Mouse (Mus musculus): Measurements from ENCODE around the gene Sec11a. TPM values are rescaled to one million over a fixed set of nuclear protein-coding genes. Genes with fewer than 3 reads are reported as not detected.

Sec11a gene
- polyA plus RNA-seq, 1 experiment from 2014 or later: 219 TPM

- Histone ChIP-seq H3K4me3 (ENCODE audit: low read depth, low read length) (no peak overlapping the region), H3K27me3 (ENCODE audit: control insufficient read depth, insufficient read depth, low read length) (no peaks in the 10 kb centered on the region), H3K4me2 (replicated peaks; ENCODE audit: low read depth, low read length) (no peak overlapping the region), H3K9ac (replicated peaks; ENCODE audit: low read depth, low read length) (no peak overlapping the region), H3K9me3 (ENCODE audit: control insufficient read depth, low read depth, low read length) (no peaks in the 10 kb centered on the region), H3K36me3 (ENCODE audit: control insufficient read depth, insufficient read depth, low read length) (peaks cover 31% of the 10 kb centered on the region), H3K27ac (ENCODE audit: low read length) (peak overlapping the region; percentile 63; the same call in 1 of the 2 replicates), H3K4me1 (ENCODE audit: control insufficient read depth, insufficient read depth, low read length) (0 out of 2 replicates have a peak, but pooled peaks cover 10% of the 10 kb centered on the region)
- ATAC-seq (ENCODE audit: insufficient number of reproducible peaks, insufficient read depth, low FRiP score, low read depth): peak; percentile 28; the same call in 1 of the 2 replicates
- WGBS: 67% methylated on average over 7 of the region's 7 CpGs
Observed at GRCm38 (mm10) chr7:80888595-80888994, 59.0 kb downstream of the Sec11a start.

GRCm38 (mm10) chr7:80885666-80886065 lies 61.9 kb downstream of the Sec11a start:
- Histone ChIP-seq H3K27ac (ENCODE audit: low read length) (no peak overlapping the region), H3K9ac (replicated peaks; ENCODE audit: low read depth, low read length) (no peak overlapping the region), H3K27me3 (ENCODE audit: control insufficient read depth, insufficient read depth, low read length) (no peaks in the 10 kb centered on the region), H3K36me3 (ENCODE audit: control insufficient read depth, insufficient read depth, low read length) (peaks cover 4% of the 10 kb centered on the region; the same call in 1 of the 2 replicates), H3K4me1 (ENCODE audit: control insufficient read depth, insufficient read depth, low read length) (0 out of 2 replicates have a peak, but pooled peaks cover 13% of the 10 kb centered on the region), H3K9me3 (ENCODE audit: control insufficient read depth, low read depth, low read length) (no peaks in the 10 kb centered on the region), H3K4me3 (ENCODE audit: low read depth, low read length) (no peak overlapping the region), H3K4me2 (replicated peaks; ENCODE audit: low read depth, low read length) (no peak overlapping the region)
- no peak for ATAC-seq (ENCODE audit: insufficient number of reproducible peaks, insufficient read depth, low FRiP score, low read depth)
- 31% methylated on average over 1 of the region's 1 CpGs for WGBS

GRCm38 (mm10) chr7:80882830-80883505 lies 64.6 kb downstream of the Sec11a start:
- Histone ChIP-seq H3K4me2 (replicated peaks; ENCODE audit: low read depth, low read length) (peak overlapping the region; percentile 37), H3K36me3 (ENCODE audit: control insufficient read depth, insufficient read depth, low read length) (no peaks in the 10 kb centered on the region), H3K4me3 (ENCODE audit: low read depth, low read length) (peak overlapping the region; percentile 8; the same call in 1 of the 2 replicates), H3K4me1 (ENCODE audit: control insufficient read depth, insufficient read depth, low read length) (0 out of 2 replicates have a peak, but pooled peaks cover 4% of the 10 kb centered on the region), H3K27me3 (ENCODE audit: control insufficient read depth, insufficient read depth, low read length) (no peaks in the 10 kb centered on the region), H3K27ac (ENCODE audit: low read length) (no peak overlapping the region), H3K9me3 (ENCODE audit: control insufficient read depth, low read depth, low read length) (no peaks in the 10 kb centered on the region), H3K9ac (replicated peaks; ENCODE audit: low read depth, low read length) (no peak overlapping the region; the same call in 1 of the 2 replicates)
- ATAC-seq (ENCODE audit: insufficient number of reproducible peaks, insufficient read depth, low FRiP score, low read depth): peak; percentile 91
- 15% methylated on average over 14 of the region's 14 CpGs for WGBS

GRCm38 (mm10) chr7:80875727-80876126 lies 71.9 kb downstream of the Sec11a start:
- no peak overlapping the region for H3K27ac ChIP-seq (ENCODE audit: low read length)
- no peak overlapping the region for H3K9ac ChIP-seq (replicated peaks; ENCODE audit: low read depth, low read length)
- WGBS: 54% methylated on average over 37 of the region's 37 CpGs
- no peak for ATAC-seq (ENCODE audit: insufficient number of reproducible peaks, insufficient read depth, low FRiP score, low read depth)
- H3K4me1 ChIP-seq (ENCODE audit: control insufficient read depth, insufficient read depth, low read length): no peaks in the 10 kb centered on the region
- no peaks in the 10 kb centered on the region for H3K27me3 ChIP-seq (ENCODE audit: control insufficient read depth, insufficient read depth, low read length)
- no peak overlapping the region for H3K4me2 ChIP-seq (replicated peaks; ENCODE audit: low read depth, low read length)
- H3K9me3 ChIP-seq (ENCODE audit: control insufficient read depth, low read depth, low read length): no peaks in the 10 kb centered on the region
- H3K36me3 ChIP-seq (ENCODE audit: control insufficient read depth, insufficient read depth, low read length): peaks cover 30% of the 10 kb centered on the region
- no peak overlapping the region for H3K4me3 ChIP-seq (ENCODE audit: low read depth, low read length)

- H3K36me3 ChIP-seq (ENCODE audit: control insufficient read depth, insufficient read depth, low read length): peaks cover 32% of the 10 kb centered on the region
- H3K9ac ChIP-seq (replicated peaks; ENCODE audit: low read depth, low read length): no peak overlapping the region
- WGBS: 98% methylated on average over 2 of the region's 2 CpGs
- H3K27me3 ChIP-seq (ENCODE audit: control insufficient read depth, insufficient read depth, low read length): no peaks in the 10 kb centered on the region
- no peak overlapping the region for H3K27ac ChIP-seq (ENCODE audit: low read length)
- no peaks in the 10 kb centered on the region for H3K4me1 ChIP-seq (ENCODE audit: control insufficient read depth, insufficient read depth, low read length)
- no peak overlapping the region for H3K4me2 ChIP-seq (replicated peaks; ENCODE audit: low read depth, low read length)
- no peak for ATAC-seq (ENCODE audit: insufficient number of reproducible peaks, insufficient read depth, low FRiP score, low read depth)
- H3K9me3 ChIP-seq (ENCODE audit: control insufficient read depth, low read depth, low read length): no peaks in the 10 kb centered on the region
- no peak overlapping the region for H3K4me3 ChIP-seq (ENCODE audit: low read depth, low read length)
Observed at GRCm38 (mm10) chr7:80873631-80874030, 73.9 kb downstream of the Sec11a start.

GRCm38 (mm10) chr7:80873038-80873437 lies 74.5 kb downstream of the Sec11a start:
- no peak for ATAC-seq (ENCODE audit: insufficient number of reproducible peaks, insufficient read depth, low FRiP score, low read depth)

GRCm38 (mm10) chr7:80868686-80869085 lies 78.9 kb downstream of the Sec11a start:
- no peak for ATAC-seq (ENCODE audit: insufficient number of reproducible peaks, insufficient read depth, low FRiP score, low read depth)
- no peaks in the 10 kb centered on the region for H3K27me3 ChIP-seq (ENCODE audit: control insufficient read depth, insufficient read depth, low read length)
- 92% methylated on average over 2 of the region's 2 CpGs for WGBS
- H3K27ac ChIP-seq (ENCODE audit: low read length): no peak overlapping the region
- peaks cover 37% of the 10 kb centered on the region for H3K36me3 ChIP-seq (ENCODE audit: control insufficient read depth, insufficient read depth, low read length)
- H3K4me3 ChIP-seq (ENCODE audit: low read depth, low read length): no peak overlapping the region
- H3K9ac ChIP-seq (replicated peaks; ENCODE audit: low read depth, low read length): no peak overlapping the region
- H3K9me3 ChIP-seq (ENCODE audit: control insufficient read depth, low read depth, low read length): no peaks in the 10 kb centered on the region
- 0 out of 2 replicates have a peak, but pooled peaks cover 13% of the 10 kb centered on the region for H3K4me1 ChIP-seq (ENCODE audit: control insufficient read depth, insufficient read depth, low read length)
- H3K4me2 ChIP-seq (replicated peaks; ENCODE audit: low read depth, low read length): no peak overlapping the region

More at GRCm38 (mm10) chr7:80873038-80873437, 74.5 kb downstream of the Sec11a start:
- Histone ChIP-seq H3K27ac (ENCODE audit: low read length) (no peak overlapping the region), H3K36me3 (ENCODE audit: control insufficient read depth, insufficient read depth, low read length) (peaks cover 38% of the 10 kb centered on the region), H3K27me3 (ENCODE audit: control insufficient read depth, insufficient read depth, low read length) (no peaks in the 10 kb centered on the region), H3K9ac (replicated peaks; ENCODE audit: low read depth, low read length) (no peak overlapping the region), H3K4me3 (ENCODE audit: low read depth, low read length) (no peak overlapping the region), H3K4me1 (ENCODE audit: control insufficient read depth, insufficient read depth, low read length) (no peaks in the 10 kb centered on the region), H3K9me3 (ENCODE audit: control insufficient read depth, low read depth, low read length) (no peaks in the 10 kb centered on the region), H3K4me2 (replicated peaks; ENCODE audit: low read depth, low read length) (no peak overlapping the region)
- 80% methylated on average over 5 of the region's 5 CpGs for WGBS

GRCm38 (mm10) chr7:80866514-80867147 lies 80.9 kb downstream of the Sec11a start:
- Histone ChIP-seq H3K36me3 (ENCODE audit: control insufficient read depth, insufficient read depth, low read length) (peaks cover 30% of the 10 kb centered on the region), H3K9me3 (ENCODE audit: control insufficient read depth, low read depth, low read length) (no peaks in the 10 kb centered on the region), H3K4me1 (ENCODE audit: control insufficient read depth, insufficient read depth, low read length) (peaks cover 28% of the 10 kb centered on the region), H3K27me3 (ENCODE audit: control insufficient read depth, insufficient read depth, low read length) (no peaks in the 10 kb centered on the region), H3K9ac (replicated peaks; ENCODE audit: low read depth, low read length) (no peak overlapping the region), H3K4me3 (ENCODE audit: low read depth, low read length) (no peak overlapping the region), H3K4me2 (replicated peaks; ENCODE audit: low read depth, low read length) (no peak overlapping the region; the same call in 1 of the 2 replicates), H3K27ac (ENCODE audit: low read length) (peak overlapping the region; percentile 76)
- 47% methylated on average over 7 of the region's 7 CpGs for WGBS
- peak; percentile 91 for ATAC-seq (ENCODE audit: insufficient number of reproducible peaks, insufficient read depth, low FRiP score, low read depth)
